Mouse (Mus musculus) c-Kit-positive CD71-positive TER-119-negative erythroid progenitor cells, embryonic 14.5 days (primary cell): ENCODE measurements at regions not wholly inside any gene's neighbourhood (a gene's known extent, or its start where the extent isn't known, plus 50 kb on each side); places are given as distances from the start of the nearest gene placed in this dataset.

Experiments
- DNase-seq: peaks from one replicate; pipeline ENCODE4 v3.0.0-alpha.2; 2013; ENCODE audit warnings: low read depth

DNA sequence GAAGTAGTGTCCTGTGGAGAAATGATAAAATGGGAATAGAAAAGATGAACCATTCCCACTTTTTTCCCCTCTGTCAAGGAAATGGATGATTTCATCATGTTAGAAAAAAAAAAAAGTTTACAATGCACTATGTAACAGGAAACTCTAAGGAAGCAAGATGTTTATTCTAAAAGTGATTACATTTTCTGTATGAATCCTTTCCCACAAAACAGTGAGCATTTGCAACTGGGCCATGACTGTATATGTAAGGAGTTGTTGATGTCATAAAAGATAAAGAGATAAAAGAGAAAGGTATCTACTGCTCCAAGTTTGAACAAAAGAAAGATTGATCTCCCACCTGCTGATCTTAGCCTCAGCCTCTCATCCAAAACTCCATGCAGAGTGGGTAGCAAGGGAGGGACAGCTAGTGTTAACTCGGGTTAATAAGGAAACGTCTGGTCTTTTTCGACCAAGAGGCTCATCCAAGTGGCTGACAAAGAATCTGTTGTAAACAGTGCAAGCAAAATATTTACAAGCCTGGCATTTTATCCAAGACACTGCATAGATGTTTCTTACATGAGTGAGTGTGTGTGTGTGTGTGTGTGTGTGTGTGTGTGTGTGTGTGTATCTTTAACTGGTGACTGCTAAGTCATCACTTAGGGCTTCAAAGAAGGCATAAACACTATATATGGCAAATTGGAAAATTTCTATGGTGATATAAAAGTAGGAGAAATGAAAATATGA is 213.3 kb downstream of the Gm9733 start:
- DNase-seq, result no peak

DNA sequence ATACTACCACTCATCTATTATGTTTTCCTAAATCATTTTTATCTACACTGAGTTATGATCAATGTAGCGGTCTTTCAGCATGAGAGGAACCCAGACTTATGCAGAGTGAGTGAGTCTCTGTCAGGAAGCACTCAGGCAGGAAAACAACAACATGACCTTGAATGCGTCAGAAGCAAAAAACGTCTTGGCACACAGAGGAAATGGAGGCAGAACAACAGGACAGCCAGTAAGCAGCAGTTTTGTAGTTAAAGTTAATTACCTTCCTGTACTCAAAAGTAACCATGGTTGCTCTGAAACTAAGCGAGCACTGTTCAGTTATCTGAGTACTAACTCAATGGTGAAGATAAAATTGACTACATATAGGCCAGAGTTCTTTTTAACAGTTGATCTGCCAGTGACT is 205.4 kb downstream of the Gm9733 start:
- DNase-seq, result no peak

DNA sequence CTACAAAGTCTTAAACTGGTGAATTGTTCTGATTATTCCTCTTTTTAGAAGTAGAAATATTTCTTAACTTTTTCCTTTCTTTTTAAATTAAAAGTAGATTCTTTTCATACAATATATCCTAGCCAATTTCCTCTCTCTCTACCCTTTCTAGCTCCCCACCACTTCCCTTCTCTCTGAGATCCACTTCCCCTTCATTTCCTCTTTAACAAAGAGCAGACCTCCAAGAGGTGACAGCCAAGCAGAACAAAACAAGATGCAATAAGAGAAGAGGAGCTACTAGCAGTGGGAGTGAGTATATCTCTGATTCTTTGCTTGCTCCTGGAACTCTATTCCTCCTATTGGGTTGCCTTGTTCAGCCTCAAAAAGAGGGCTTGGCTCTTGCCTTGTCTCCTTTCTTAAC is 203.7 kb downstream of the Gm9733 start:
- DNase-seq, result no peak

DNA sequence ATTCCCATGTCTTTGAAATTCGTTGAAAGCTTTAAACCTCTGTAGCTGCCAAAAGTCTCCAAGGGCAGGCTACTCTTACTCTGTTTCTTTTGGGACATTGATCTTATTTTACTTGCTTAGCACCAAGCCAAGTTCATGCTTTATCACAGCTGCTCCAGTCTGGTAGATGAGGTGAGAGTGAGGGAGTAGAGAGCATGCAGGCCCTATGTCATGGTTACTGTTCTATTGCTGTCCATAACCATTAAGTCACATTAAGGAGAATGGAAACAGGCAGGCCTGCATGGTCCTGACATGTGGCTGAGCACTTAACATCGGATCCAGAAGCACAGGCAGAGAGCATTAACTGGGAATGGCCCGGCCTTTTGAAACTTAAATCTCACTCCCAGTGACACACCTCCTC is 203.1 kb downstream of the Gm9733 start:
- DNase-seq, result no peak

DNA sequence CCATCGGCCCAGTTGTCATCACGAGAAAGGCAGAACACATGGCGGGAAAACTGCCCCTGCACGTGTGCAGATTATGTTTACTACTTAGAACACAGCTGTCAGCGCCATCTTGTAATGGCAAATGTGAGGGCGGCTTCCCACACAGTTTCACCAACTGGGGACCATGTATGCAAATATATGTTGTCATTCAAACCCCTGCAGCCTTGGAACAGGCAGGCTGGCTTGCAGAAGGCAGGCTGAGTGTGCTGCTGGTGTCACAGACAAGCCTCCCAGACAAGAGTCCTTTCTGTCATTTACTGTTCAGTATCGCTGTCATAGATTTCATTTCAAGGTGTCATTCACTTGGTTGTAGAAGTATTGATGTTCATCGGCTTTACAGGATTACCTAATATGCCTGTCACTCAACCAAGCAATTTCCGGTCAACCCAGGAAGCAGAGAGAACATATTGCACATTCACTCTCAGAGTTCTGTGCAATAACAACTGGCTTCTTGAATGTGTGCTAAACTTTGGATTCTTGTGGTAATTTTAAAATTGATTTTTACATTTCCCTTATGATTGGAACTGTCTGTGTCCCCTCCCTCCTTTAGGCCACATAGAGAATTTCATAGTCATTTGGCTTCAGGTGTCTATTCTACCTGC is 202.3 kb downstream of the Gm9733 start:
- DNase-seq, result no peak

- no peak for DNase-seq
Observed at GRCm38 (mm10) chr3:15132136-15132535, 200.0 kb downstream of the Gm9733 start.

DNA sequence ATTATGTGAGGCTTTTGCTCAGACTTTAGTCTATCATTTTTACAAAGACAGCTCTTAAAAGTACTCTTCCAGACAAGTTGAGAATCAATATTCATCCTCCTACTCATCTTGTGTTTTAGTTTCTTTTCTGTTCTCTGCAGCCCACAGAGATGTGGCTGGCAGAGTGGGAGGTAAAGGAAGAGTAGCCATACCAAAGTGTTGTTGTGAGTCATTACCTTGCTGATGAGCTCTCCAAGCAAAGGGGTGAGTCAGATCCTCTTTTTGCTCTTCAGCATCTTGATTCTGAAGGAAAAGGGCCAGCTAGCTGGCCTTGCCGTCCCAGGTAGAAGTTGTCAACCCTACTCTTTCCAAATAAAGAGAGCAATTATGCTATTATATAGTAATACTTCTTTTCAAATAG is 192.6 kb downstream of the Gm9733 start:
- no peak for DNase-seq

- DNase-seq, result no peak
Observed at GRCm38 (mm10) chr3:15153710-15154109, 178.4 kb downstream of the Gm9733 start.

GRCm38 (mm10) chr3:15154153-15154552 is 177.9 kb downstream of the Gm9733 start:
- no peak for DNase-seq

DNA sequence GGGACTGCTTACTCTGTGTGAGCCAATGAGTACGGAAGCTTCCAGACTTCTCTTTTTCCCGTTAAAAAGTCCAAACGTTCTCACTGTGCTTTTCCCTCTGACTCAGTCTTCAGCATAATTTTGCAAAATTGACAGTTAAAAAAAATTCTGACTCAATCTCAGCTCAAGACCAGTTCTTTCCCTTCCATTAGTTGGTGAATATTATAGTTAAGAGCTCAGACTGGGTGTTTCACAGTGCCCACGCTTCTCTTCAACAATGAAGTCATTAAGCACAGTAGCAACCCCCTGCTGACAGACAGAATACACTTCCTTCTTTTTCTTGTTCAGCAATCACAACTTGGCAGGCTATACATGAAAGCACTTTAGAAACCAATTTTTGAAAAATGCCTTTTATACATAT is 175.4 kb downstream of the Gm9733 start:
- DNase-seq, result no peak

GRCm38 (mm10) chr3:15157842-15158241 is 174.3 kb downstream of the Gm9733 start:
- no peak for DNase-seq

DNA sequence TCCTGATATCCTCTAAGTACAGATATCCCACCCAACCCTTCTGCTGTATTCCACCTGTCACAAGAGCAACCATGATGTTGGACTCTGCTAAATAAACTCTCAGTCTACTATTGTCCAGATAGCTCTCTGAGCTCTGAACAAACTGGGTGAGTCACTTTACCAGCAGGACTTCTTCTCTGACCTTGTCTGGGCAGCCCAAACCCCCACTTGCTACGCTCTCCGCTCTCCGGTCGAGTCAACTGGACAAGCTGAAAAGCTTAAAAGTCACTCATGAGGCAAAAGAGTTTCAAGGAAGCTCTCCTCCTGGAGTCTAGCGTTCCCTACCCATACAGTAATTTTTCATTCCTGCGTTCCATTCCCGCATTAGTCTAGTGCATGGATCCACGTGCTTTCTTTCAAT is 173.2 kb downstream of the Gm9733 start:
- no peak for DNase-seq

- no peak for DNase-seq
Observed at GRCm38 (mm10) chr3:15159965-15160714, 172.0 kb downstream of the Gm9733 start.

- DNase-seq, result no peak
Observed at GRCm38 (mm10) chr3:15175811-15176210, 156.3 kb downstream of the Gm9733 start.

DNA sequence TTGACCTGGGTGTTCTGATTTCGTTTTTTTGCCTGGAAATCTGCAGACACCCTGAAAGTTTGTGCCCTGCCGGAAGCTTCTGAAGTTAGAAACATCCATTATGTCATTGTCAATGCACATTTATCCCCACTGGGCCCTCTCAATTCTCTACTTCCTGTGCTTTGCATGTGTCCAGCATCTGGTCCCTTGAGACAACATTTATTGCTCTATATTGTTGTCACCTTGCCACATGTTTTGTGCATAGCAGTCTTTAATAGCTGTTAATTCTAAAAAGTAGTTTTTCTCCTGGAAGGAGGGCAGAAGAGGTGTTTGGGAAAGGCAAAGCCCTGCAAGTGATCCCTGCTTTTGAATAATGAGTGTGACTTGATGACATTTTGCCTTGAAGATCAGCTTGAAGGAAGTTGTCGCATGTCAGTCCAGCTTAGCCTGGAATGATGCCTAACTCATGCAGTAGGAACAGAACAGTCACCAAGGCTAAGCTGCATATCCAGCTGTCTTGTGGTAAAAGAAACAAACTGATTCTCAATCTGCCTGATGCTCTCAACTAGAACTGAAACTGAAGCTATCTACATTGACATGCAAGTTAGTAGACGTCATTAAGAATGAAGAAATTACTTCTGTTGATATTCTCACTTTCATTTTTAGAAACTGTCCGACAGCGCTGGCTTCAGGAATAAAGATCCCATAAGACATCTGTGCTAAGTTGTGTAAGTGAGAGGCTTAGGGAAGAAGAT is 152.9 kb downstream of the Gm9733 start:
- DNase-seq, result no peak

- DNase-seq, result no peak
Observed at GRCm38 (mm10) chr3:15181111-15181510, 151.0 kb downstream of the Gm9733 start.

DNA sequence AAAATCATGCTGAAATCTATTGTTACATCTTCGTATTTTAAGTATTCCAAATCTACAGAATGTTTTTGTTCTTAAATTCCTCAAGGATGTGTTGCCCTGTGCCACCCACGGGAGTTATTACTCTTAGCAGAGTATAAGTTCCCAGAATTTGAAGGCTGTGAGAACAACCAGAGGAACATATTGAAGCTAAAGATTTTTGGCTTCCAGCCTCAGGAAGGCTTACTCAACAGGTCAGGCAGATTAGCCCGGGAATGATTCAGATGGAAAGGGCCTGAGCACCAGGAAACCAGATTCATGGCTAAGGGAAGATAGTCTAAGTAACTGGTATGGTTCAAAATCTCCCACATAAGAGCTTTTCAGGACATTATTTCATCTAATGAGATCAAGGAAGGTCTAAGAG is 145.4 kb downstream of the Gm9733 start:
- DNase-seq, result no peak

GRCm38 (mm10) chr3:15194362-15194761 is 137.7 kb downstream of the Gm9733 start:
- peak; percentile 54 for DNase-seq

GRCm38 (mm10) chr3:15196101-15196500 is 136.0 kb downstream of the Gm9733 start:
- no peak for DNase-seq

DNA sequence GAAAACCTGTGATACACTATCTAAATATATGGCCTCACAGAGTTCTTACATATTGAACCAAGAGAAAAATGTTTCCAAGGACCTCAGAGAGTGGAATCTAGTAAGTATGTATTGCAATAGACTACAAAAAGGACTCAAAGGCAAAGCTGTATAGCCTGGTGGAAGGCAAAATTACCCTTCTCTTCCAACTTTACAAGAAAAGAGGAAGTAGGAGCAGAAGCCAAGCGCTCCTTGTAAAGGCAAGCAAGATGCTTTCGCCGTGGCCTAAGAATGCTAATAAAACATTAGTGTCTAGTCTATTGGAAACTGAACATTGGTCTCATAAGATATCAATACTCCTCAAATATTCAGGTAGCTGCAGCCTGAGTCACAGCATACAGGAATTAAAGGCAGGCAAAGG is 134.0 kb downstream of the Gm9733 start:
- no peak for DNase-seq

DNA sequence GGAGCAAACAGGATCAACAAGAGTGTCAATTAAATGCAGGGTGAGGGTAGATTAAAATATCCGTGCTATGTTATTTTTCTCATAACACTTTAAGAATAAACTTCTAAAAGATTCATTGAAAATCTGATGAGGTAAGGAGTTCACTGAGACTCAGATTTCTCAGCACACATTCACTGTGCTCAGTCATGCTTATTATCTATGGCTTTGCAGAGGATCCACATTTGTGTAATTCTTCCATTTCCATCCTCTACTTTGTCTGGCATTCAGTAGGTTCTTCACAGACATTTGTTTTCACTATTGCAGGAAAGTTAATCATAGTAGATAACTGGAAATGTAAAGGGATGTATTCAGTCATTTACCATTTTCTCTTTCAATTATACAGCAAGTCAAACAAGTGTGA is 131.8 kb downstream of the Gm9733 start:
- DNase-seq, result no peak

GRCm38 (mm10) chr3:15200990-15201389 is 131.1 kb downstream of the Gm9733 start:
- DNase-seq, result no peak

DNA sequence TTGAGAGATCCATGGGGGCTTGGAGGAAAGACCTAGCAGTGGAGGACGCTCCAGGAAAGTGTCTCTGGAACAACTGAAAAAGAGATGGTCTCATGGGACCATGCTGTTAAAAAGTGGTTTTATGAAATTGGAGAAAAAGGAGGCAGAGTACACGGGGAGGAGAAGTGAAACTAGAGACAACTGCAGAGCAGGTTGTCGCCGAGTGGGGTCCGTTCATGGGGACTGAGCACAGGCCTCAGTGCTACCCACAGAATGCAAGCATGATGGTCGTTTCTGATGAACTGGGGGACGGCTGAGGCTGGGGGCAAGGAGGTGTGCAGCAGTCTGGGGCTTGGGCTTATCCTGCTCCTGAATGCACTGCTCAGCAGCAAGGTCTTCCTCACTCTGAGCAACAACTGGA is 129.3 kb downstream of the Gm9733 start:
- no peak for DNase-seq
